Mouse (Mus musculus): ENCODE data around the gene Gm20696.
A peak's percentile ranks its signal among the peaks of the same experiment; 100 is the strongest.

Gm20696 gene

GRCm38 (mm10) chr6:99666318-99667171, at the start of gene Gm20696, which contains the start of gene Eif4e3:
Gm20696 (minus strand) TSS chr6:99666797.
Eif4e3 (minus strand) TSS chr6:99666771.
- peak; percentile 19 to 34 for DNase-seq (ENCODE audit: low spot score in 2 of 2)

- no peak for DNase-seq (ENCODE audit: low spot score in 2 of 2)
Observed at GRCm38 (mm10) chr6:99715913-99716312, 49.3 kb upstream of the Gm20696 start.

GRCm38 (mm10) chr6:99715191-99715590, 48.6 kb upstream of the Gm20696 start:
- no peak for DNase-seq (ENCODE audit: low spot score in 2 of 2)

GRCm38 (mm10) chr6:99713256-99713655, 46.7 kb upstream of the Gm20696 start:
- DNase-seq (ENCODE audit: low spot score in 2 of 2): no peak

GRCm38 (mm10) chr6:99711576-99712101, 45.0 kb upstream of the Gm20696 start:
- no peak for DNase-seq (ENCODE audit: low spot score in 2 of 2)

GRCm38 (mm10) chr6:99700484-99700883, 33.9 kb upstream of the Gm20696 start:
- no peak for DNase-seq (ENCODE audit: low spot score in 2 of 2)

GRCm38 (mm10) chr6:99692916-99693841, 26.6 kb upstream of the Gm20696 start:
- no peak for DNase-seq (ENCODE audit: low spot score in 2 of 2)

GRCm38 (mm10) chr6:99692206-99692915, 25.8 kb upstream of the Gm20696 start, which contains the start of gene Gpr27:
Gpr27 (plus strand) TSS chr6:99692679.
- DNase-seq (ENCODE audit: low spot score in 2 of 2): no peak

- DNase-seq (ENCODE audit: low spot score in 2 of 2): no peak
Observed at GRCm38 (mm10) chr6:99691666-99692205, 25.1 kb upstream of the Gm20696 start.

- DNase-seq (ENCODE audit: low spot score in 2 of 2): no peak
Observed at GRCm38 (mm10) chr6:99688513-99688912, 21.9 kb upstream of the Gm20696 start.

- DNase-seq (ENCODE audit: low spot score in 2 of 2): no peak
Observed at GRCm38 (mm10) chr6:99684899-99685298, 18.3 kb upstream of the Gm20696 start.

GRCm38 (mm10) chr6:99683974-99684373, 17.4 kb upstream of the Gm20696 start:
- DNase-seq (ENCODE audit: low spot score in 2 of 2): no peak

GRCm38 (mm10) chr6:99678108-99678507, 11.5 kb upstream of the Gm20696 start:
- DNase-seq (ENCODE audit: low spot score in 2 of 2): no peak

GRCm38 (mm10) chr6:99677325-99677724, 10.7 kb upstream of the Gm20696 start:
- no peak for DNase-seq (ENCODE audit: low spot score in 2 of 2)

GRCm38 (mm10) chr6:99674482-99674881, 7.9 kb upstream of the Gm20696 start:
- DNase-seq (ENCODE audit: low spot score in 2 of 2): no peak

- no peak for DNase-seq (ENCODE audit: low spot score in 2 of 2)
Observed at GRCm38 (mm10) chr6:99671768-99672167, 5.2 kb upstream of the Gm20696 start.

GRCm38 (mm10) chr6:99670481-99671119, 4.0 kb upstream of the Gm20696 start:
- DNase-seq (ENCODE audit: low spot score in 2 of 2): peak; percentile 27 to 29

- no peak for DNase-seq (ENCODE audit: low spot score in 2 of 2)
Observed at GRCm38 (mm10) chr6:99669481-99670325, 3.1 kb upstream of the Gm20696 start.

GRCm38 (mm10) chr6:99667290-99667689, 693 bp upstream of the Gm20696 start:
- no peak for DNase-seq (ENCODE audit: low spot score in 2 of 2)
